Mouse (Mus musculus): ENCODE results near the gene Oprl1.

Oprl1 gene

GRCm38 (mm10) chr2:181714903-181715326 is at the start of gene Oprl1:
Gene Oprl1, plus strand, starts transcription at chr2:181715016.
- DNase-seq (ENCODE audit: low spot score), result no peak

- DNase-seq (ENCODE audit: low spot score), result no peak
Observed at GRCm38 (mm10) chr2:181670285-181670912, 44.4 kb upstream of the Oprl1 start.

- DNase-seq (ENCODE audit: low spot score), result no peak
Observed at GRCm38 (mm10) chr2:181670913-181671311, 43.9 kb upstream of the Oprl1 start.

- no peak for DNase-seq (ENCODE audit: low spot score)
Observed at GRCm38 (mm10) chr2:181671326-181671725, 43.5 kb upstream of the Oprl1 start, which contains the start of gene Sox18. Gene Sox18, minus strand, starts transcription at chr2:181671640.

- no peak for DNase-seq (ENCODE audit: low spot score)
Observed at GRCm38 (mm10) chr2:181671984-181672383, 42.8 kb upstream of the Oprl1 start.

- peak; percentile 26 for DNase-seq (ENCODE audit: low spot score)
Observed at GRCm38 (mm10) chr2:181673501-181673900, 41.3 kb upstream of the Oprl1 start.

- DNase-seq (ENCODE audit: low spot score), result no peak
Observed at GRCm38 (mm10) chr2:181674934-181675333, 39.9 kb upstream of the Oprl1 start.

- peak; percentile 41 for DNase-seq (ENCODE audit: low spot score)
Observed at GRCm38 (mm10) chr2:181675454-181675853, 39.4 kb upstream of the Oprl1 start.

- DNase-seq (ENCODE audit: low spot score), result peak; percentile 23
Observed at GRCm38 (mm10) chr2:181676424-181676823, 38.4 kb upstream of the Oprl1 start.

- peak; percentile 38 for DNase-seq (ENCODE audit: low spot score)
Observed at GRCm38 (mm10) chr2:181677096-181677754, 37.6 kb upstream of the Oprl1 start.

- no peak for DNase-seq (ENCODE audit: low spot score)
Observed at GRCm38 (mm10) chr2:181677755-181678098, 37.1 kb upstream of the Oprl1 start.

- DNase-seq (ENCODE audit: low spot score), result peak; percentile 92
Observed at GRCm38 (mm10) chr2:181678780-181679179, 36.0 kb upstream of the Oprl1 start.

- peak; percentile 81 for DNase-seq (ENCODE audit: low spot score)
Observed at GRCm38 (mm10) chr2:181679951-181680715, 34.7 kb upstream of the Oprl1 start, which contains the start of gene Tcea2. Gene Tcea2, plus strand, starts transcription at chr2:181680310.

- DNase-seq (ENCODE audit: low spot score), result no peak
Observed at GRCm38 (mm10) chr2:181680716-181681117, 34.1 kb upstream of the Oprl1 start.

GRCm38 (mm10) chr2:181681978-181682377 is 32.8 kb upstream of the Oprl1 start:
- no peak for DNase-seq (ENCODE audit: low spot score)

GRCm38 (mm10) chr2:181683381-181683780 is 31.4 kb upstream of the Oprl1 start:
- no peak for DNase-seq (ENCODE audit: low spot score)

- no peak for DNase-seq (ENCODE audit: low spot score)
Observed at GRCm38 (mm10) chr2:181684713-181685112, 30.1 kb upstream of the Oprl1 start.

GRCm38 (mm10) chr2:181685686-181686085 is 29.1 kb upstream of the Oprl1 start:
- no peak for DNase-seq (ENCODE audit: low spot score)

- DNase-seq (ENCODE audit: low spot score), result no peak
Observed at GRCm38 (mm10) chr2:181687586-181687985, 27.2 kb upstream of the Oprl1 start.

- DNase-seq (ENCODE audit: low spot score), result no peak
Observed at GRCm38 (mm10) chr2:181689466-181690160, 25.2 kb upstream of the Oprl1 start.

- DNase-seq (ENCODE audit: low spot score), result no peak
Observed at GRCm38 (mm10) chr2:181691083-181691482, 23.7 kb upstream of the Oprl1 start.

- DNase-seq (ENCODE audit: low spot score), result no peak
Observed at GRCm38 (mm10) chr2:181691571-181691970, 23.2 kb upstream of the Oprl1 start.
